Mouse (Mus musculus) brain, embryonic 14.5 days (tissue): ENCODE measurements around the gene Tns3.

ENCODE experiments used
- CTCF ChIP-seq: fragments of 200-500 bp; IDR thresholded peaks from 2 replicates; pipeline ENCODE4 v1.5.1; 2012; ENCODE audit warnings: inconsistent platforms, mild to moderate bottlenecking, moderate library complexity, borderline replicate concordance; ENCODE audit not compliant: insufficient read depth, insufficient read length; ENCODE audit errors: extremely low read depth
- POLR2A ChIP-seq: fragments of 200-500 bp; IDR thresholded peaks from 2 replicates; pipeline ENCODE4 v1.6.1; 2012; ENCODE audit warnings: mild to moderate bottlenecking, inconsistent platforms, borderline replicate concordance; ENCODE audit not compliant: poor library complexity, insufficient read depth, insufficient read length, severe bottlenecking; ENCODE audit errors: extremely low read depth

DNA sequence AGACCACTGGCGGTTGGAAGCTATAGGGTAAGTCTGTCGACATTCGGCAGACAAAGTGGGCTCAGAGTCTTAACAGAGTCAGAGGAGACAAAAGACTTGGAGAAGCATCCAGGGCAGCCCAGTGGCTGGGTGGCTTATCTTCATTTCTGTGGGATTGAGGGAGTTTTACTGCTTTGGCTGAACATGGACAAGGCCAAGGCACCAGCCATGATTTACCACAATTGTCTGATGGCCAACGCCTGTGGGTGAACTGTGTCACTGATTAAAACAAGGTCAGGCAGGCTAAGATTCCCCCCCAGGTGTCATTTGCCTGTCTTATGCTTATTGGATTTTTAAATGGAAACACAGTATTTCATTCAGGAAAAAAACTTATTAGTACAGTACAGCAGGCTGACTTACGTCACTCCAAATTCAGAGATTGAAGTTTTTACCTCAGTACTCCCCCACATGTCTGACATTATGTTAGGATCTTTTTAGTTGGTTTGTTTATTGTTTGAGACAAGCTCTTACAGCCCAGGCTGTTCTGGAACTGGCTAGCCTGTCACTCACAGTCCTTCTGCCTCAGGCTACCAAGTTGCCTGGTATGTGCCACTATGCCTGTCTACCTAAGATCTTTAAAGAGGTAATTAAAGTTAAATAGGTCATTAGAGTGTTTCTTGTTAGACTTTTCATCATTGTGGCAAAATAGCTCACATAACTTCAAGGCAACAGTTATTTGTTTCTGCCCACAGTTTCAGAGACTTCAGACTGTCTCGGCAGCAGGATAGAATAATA, 11.6 kb upstream of the Tns3 start:
- TF ChIP-seq CTCF: no peak
- TF ChIP-seq POLR2A: no peak
